Mouse (Mus musculus) neural tube, embryonic 13.5 days (tissue): Measurements from ENCODE around the gene Icam5. TPM values are rescaled to one million over a fixed set of nuclear protein-coding genes. Genes with fewer than 3 reads are reported as not detected.
"Not testable (repeated sequence)": the region's sequence is repeated elsewhere in the genome, so short reads cannot be mapped to it uniquely, and the experiment has no call there.

Experiments used
- ATAC-seq: fragments of 200-750 bp; cut with Nextera tagmentation; 2 replicates; pipeline ENCODE4 v1.8.0; 2017; ENCODE audit warnings: low read depth, mild to moderate bottlenecking, moderate TSS enrichment, moderate library complexity
- H3K27ac ChIP-seq: fragments of 300-500 bp; sonication (generic); replicated peaks from 2 replicates; pipeline ENCODE4 v1.5.1; 2015; ENCODE audit warnings: moderate library complexity, mild to moderate bottlenecking, inconsistent platforms
- H3K27me3 ChIP-seq: fragments of 300-500 bp; sonication (generic); 2 replicates; pipeline ENCODE4 v1.6.1; 2015; ENCODE audit warnings: mild to moderate bottlenecking, inconsistent platforms
- H3K36me3 ChIP-seq: fragments of 300-500 bp; sonication (generic); 2 replicates; pipeline ENCODE4 v1.6.1; 2015; ENCODE audit warnings: mild to moderate bottlenecking, inconsistent platforms
- H3K4me1 ChIP-seq: fragments of 300-500 bp; sonication (generic); replicated peaks from 2 replicates; pipeline ENCODE4 v1.6.1; 2015; ENCODE audit warnings: inconsistent platforms
- H3K4me2 ChIP-seq: fragments of 300-500 bp; sonication (generic); 2 replicates; pipeline ENCODE4 v1.6.1; 2015; ENCODE audit warnings: inconsistent platforms, mild to moderate bottlenecking, moderate library complexity
- H3K4me3 ChIP-seq: fragments of 300-500 bp; sonication (generic); 2 replicates; pipeline ENCODE4 v1.5.1; 2015; ENCODE audit warnings: mild to moderate bottlenecking, inconsistent platforms
- H3K9ac ChIP-seq: fragments of 300-500 bp; sonication (generic); 2 replicates; pipeline ENCODE4 v1.6.1; 2015; ENCODE audit warnings: moderate library complexity, mild to moderate bottlenecking, inconsistent platforms
- H3K9me3 ChIP-seq: fragments of 300-500 bp; sonication (generic); 2 replicates; pipeline ENCODE4 v1.6.1; 2016; ENCODE audit warnings: inconsistent platforms
- WGBS: fragments of 180-500 bp; shearing (Covaris S2); methylation state at CpG from one replicate; pipeline ENCODE4 v1.1.7; 2015; 5-methylcytosine and 5-hydroxymethylcytosine counted together
- polyA plus RNA-seq: library from polyadenylated mRNA; unstranded; fragments of >200 nt; fragmentation: Nextera tagmentation; extraction: Ambion mirVana; gene quantifications from 2 replicates; pipeline ENCODE4 v1.2.1, GENCODE M21; 2015

The Icam5 gene
- polyA plus RNA-seq, 1 experiment from 2014 or later = 0.68 TPM

DNA sequence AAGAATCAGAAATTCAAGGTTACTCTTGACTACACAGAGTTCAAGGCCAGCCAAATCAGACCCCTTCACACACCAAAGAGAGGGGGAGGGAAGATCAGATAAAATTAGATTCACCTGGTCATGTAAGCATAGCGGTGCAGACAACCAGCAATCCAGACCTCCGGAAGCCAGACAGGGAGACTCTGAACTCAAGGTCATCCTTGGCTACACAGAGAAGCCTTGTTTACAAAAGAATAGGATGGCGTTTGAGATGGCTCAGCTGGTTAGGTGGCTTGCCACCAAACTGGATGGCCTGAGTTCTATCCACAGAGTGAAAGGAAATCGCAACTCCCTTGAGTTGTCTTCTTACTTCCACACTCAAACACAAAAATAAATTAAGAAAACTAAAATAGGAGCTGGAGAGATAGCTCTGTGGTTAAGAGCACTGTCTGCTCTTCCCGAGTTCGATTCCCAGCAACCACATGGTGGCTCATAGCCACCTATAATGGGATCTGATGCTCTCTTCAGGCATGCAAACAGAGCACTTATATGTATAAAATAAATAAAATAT is 30.1 kb upstream of the Icam5 start:
- H3K9me3 ChIP-seq = no peaks in the 10 kb centered on the region
- no peak overlapping the region for H3K27ac ChIP-seq
- no peaks in the 10 kb centered on the region for H3K27me3 ChIP-seq
- H3K4me1 ChIP-seq = peaks cover 15% of the 10 kb centered on the region
- peak overlapping the region; percentile 69; the same call in 1 of the 2 replicates for H3K4me2 ChIP-seq
- H3K4me3 ChIP-seq = peak overlapping the region; percentile 77; the same call in 1 of the 2 replicates
- no peak for ATAC-seq
- H3K9ac ChIP-seq = no peak overlapping the region
- 75% methylated on average over 6 of the region's 6 CpGs for WGBS
- H3K36me3 ChIP-seq = peaks cover 23% of the 10 kb centered on the region

DNA sequence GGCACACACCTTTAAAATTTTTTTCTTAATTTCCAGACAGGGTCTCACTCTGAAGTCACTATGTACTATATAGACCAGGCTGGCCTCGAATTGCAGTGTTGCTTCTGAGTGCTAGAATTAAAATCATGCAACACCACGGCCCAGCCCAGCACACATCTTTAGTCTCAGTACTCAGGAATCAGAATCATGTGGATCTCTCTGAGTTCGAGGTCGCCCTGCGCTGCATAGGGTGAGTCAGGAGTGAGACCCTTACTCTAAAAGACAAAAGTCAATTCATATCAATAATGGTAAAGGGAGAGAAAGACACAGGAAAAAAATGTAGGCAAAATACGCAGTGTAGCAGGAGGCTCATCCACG is 29.6 kb upstream of the Icam5 start:
- 13% methylated on average over 7 of the region's 7 CpGs for WGBS
- no peaks in the 10 kb centered on the region for H3K27me3 ChIP-seq
- H3K4me3 ChIP-seq = peak overlapping the region; percentile 77
- peak; percentile 40 for ATAC-seq
- peaks cover 15% of the 10 kb centered on the region for H3K4me1 ChIP-seq
- no peaks in the 10 kb centered on the region for H3K9me3 ChIP-seq
- peak overlapping the region; percentile 84 for H3K9ac ChIP-seq
- peaks cover 28% of the 10 kb centered on the region for H3K36me3 ChIP-seq
- H3K4me2 ChIP-seq = peak overlapping the region; percentile 69
- H3K27ac ChIP-seq = peak overlapping the region; percentile 86

DNA sequence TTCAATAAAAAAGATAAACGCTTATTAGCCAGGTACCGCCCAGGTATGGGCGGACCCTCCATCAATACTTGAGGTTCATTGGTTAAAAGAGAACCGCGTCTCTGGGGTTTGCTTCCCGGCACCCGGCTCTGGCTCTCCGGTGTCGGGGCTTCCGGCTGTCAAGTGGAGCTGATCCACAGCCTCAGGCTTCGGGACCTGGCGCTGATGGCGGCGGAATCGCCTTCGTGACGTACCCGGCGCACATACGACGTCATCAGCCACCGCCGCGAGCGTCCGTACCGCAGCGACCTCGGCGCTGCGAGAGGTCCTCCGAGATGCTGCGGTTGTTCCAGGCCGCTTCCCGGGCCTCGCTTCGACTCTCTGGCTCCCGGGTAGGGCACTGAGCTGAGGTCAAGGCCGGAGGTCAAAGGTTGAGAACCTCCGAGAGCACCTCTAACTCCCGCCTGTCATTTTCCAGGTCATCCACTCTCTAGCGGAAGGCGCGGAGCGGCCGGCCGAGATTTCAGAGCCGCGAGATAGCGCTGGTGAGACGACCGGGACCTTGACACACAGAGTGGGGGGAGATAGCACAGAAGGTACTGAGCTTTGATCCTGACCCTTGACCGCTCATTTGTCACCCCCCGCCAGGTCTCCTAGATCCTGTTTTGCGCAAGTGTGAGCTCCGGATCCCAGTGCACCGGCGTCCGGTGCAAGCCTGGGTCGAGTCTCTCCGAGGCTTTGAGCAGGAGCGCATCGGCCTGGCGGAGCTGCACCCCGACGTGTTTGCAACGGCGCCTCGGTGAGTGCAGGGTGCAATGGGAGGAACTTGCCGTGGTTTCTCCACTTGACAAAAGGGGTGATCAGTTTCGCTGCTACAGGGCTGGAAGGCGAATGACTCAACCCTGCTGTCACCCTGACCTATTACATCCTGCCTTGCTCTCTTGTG is 29.0 kb upstream of the Icam5 start, which contains the start of gene Mrpl4:
Gene Mrpl4 (plus strand): TSS at position 112 of the 925 bp plus-strand sequence.
- H3K4me3 ChIP-seq = peak within 1 kb of the TSS; percentile 77
- peak within 1 kb of the TSS; percentile 86 for H3K27ac ChIP-seq
- no peaks in the 10 kb centered on the region for H3K27me3 ChIP-seq
- peaks cover 35% of the 10 kb centered on the region for H3K36me3 ChIP-seq
- H3K4me2 ChIP-seq = peak within 1 kb of the TSS; percentile 69
- H3K4me1 ChIP-seq = peaks cover 15% of the 10 kb centered on the region
- no peaks in the 10 kb centered on the region for H3K9me3 ChIP-seq
- peak within 1 kb of the TSS; percentile 84 for H3K9ac ChIP-seq
- WGBS = under 1% methylated on average over 72 of the region's 72 CpGs
- peak; percentile 93 for ATAC-seq

DNA sequence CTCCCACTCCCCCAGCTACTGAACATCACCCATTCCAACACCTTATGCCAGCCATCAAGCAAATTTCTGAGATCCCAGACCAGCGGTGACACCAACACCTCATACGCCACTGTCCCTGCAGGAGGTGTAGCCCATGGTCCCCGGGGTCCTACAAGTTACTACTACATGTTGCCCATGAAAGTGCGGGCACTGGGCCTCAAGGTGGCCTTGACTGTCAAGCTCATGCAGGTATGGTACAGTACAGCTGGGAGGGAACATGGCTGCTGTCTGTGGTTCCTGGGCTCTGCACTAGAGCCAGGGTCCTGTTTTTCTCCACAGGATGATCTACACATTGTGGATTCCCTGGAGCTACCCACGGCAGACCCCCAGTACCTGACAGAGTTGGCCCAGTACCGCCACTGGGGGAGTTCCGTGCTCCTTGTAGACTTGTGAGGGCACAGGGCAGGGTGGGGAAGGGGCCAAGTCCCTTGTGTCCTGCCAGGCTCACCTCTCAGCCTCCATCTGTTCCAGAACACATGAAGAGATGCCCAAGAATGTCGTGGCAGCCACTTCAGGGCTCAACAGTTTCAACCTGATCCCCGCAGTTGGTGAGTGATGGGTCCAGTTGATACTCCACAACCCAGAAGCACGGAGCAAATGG is 24.4 kb upstream of the Icam5 start:
- Histone ChIP-seq H3K27ac (no peak overlapping the region), H3K4me3 (no peak overlapping the region), H3K4me1 (peaks cover 15% of the 10 kb centered on the region), H3K36me3 (peaks cover 52% of the 10 kb centered on the region), H3K27me3 (peaks cover 5% of the 10 kb centered on the region), H3K4me2 (no peak overlapping the region), H3K9me3 (no peaks in the 10 kb centered on the region), H3K9ac (no peak overlapping the region)
- whole genome bisulfite sequencing = 96% methylated on average over 10 of the region's 10 CpGs
- ATAC-seq = no peak

DNA sequence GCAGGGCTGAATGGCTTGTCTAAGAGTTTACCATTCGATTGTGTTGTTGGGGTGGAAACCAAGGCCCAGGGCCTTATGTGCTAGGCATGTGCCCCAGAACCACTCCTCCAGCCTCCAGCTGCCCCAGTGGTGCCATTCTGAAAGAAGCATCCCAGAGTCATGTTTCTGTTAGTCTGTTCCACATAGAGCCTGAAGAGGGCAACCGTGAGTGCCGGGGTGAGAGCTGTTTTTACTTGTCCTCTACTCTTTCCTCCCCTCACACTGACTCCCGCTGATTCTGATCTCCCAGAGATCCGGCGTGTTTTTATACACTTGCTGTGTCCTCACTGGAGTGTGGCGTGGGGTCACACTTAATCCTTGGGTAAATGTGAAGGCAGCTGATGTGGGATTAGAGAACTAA is 23.9 kb upstream of the Icam5 start:
- no peak overlapping the region for H3K4me2 ChIP-seq
- peaks cover 15% of the 10 kb centered on the region for H3K4me1 ChIP-seq
- peaks cover 10% of the 10 kb centered on the region for H3K27me3 ChIP-seq
- no peaks in the 10 kb centered on the region for H3K9me3 ChIP-seq
- H3K4me3 ChIP-seq = no peak overlapping the region
- WGBS = 81% methylated on average over 7 of the region's 7 CpGs
- no peak overlapping the region for H3K27ac ChIP-seq
- no peak overlapping the region for H3K9ac ChIP-seq
- no peak for ATAC-seq
- H3K36me3 ChIP-seq = peaks cover 52% of the 10 kb centered on the region

DNA sequence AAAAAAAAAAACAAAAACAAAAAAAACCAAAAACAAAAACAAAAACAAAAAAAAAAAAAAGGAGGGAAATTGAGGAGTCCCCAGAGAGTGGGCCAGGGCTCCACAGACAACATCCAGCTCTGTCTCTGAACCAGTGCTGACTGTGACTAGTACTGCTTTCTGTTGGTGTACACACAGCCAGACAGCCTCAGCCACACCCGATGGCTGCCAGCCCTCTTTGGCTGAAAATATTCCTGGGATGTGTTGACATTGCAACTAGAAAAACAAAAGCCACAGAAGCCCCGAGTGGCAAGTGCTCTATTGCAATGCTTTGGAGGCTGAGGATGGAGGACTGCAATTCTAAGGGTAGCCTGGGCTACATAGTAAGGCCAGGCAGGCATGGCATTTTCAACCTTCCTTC is 21.5 kb upstream of the Icam5 start:
- Histone ChIP-seq H3K27ac (no peak overlapping the region), H3K36me3 (peaks cover 43% of the 10 kb centered on the region), H3K4me1 (peaks cover 3% of the 10 kb centered on the region), H3K9ac (no peak overlapping the region), H3K4me2 (no peak overlapping the region), H3K9me3 (no peaks in the 10 kb centered on the region), H3K27me3 (peaks cover 34% of the 10 kb centered on the region), H3K4me3 (no peak overlapping the region)
- WGBS = 83% methylated on average over 2 of the region's 2 CpGs
- ATAC-seq = no peak

DNA sequence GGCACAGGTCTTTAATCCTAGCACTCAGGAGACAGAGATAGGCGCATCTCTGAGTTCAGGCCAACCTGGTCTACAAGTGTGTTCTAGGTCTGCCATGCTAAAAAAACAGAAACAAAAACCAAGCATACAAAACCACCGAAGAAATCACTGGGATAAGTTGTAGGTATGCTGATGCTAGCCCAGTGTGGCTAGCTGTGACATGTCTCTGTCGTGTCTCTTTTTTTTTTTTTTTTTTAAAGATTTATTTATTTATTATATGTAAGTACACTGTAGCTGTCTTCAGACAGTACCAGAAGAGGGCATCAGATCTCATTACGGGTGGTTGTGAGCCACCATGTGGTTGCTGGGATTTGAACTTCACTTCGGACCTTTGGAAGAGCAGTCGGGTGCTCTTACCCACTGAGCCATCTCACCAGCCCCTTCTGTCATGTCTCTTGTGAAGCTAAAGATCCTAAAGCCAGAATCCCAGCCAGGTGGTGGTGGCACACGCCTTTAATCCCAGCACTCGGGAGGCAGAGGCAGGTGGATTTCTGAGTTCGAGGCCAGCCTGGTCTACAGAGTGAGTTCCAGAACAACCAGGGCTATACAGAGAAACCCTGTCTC is 20.8 kb upstream of the Icam5 start:
- Histone ChIP-seq H3K36me3 (peaks cover 36% of the 10 kb centered on the region), H3K27me3 (peaks cover 41% of the 10 kb centered on the region)
- not testable (repeated sequence) for H3K4me1 ChIP-seq, H3K27ac ChIP-seq, ATAC-seq, H3K4me3 ChIP-seq, H3K4me2 ChIP-seq, H3K9ac ChIP-seq, H3K9me3 ChIP-seq
- WGBS = 69% methylated on average over 9 of the region's 9 CpGs

DNA sequence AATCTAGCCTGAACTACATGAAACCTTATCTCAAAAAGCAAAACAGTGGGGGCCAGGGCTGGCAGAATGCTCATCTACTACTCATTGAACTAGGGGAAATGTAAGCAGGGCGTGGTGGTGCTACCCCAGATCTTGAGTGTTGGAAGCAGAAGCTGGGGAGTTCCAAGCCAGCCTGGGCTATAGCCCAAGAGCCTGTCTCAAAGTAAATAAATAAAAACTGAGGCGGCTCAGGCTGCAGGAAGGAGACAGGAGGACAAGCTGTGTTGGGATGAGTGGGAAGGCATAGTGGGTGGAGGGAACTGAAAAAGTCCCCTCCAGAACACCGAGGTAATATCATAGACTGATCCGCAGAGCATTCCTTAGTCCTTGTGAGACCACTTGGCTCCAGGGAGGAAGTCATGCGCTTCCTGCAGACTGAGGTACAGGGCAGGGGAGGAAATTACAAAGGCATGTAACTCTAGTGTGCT is 20.0 kb upstream of the Icam5 start:
- peaks cover 10% of the 10 kb centered on the region for H3K4me1 ChIP-seq
- no peak overlapping the region for H3K4me2 ChIP-seq
- no peak for ATAC-seq
- H3K27me3 ChIP-seq = peaks cover 49% of the 10 kb centered on the region
- H3K9ac ChIP-seq = no peak overlapping the region
- 73% methylated on average over 5 of the region's 5 CpGs for WGBS
- no peak overlapping the region for H3K27ac ChIP-seq
- no peaks in the 10 kb centered on the region for H3K9me3 ChIP-seq
- H3K4me3 ChIP-seq = no peak overlapping the region
- peaks cover 28% of the 10 kb centered on the region for H3K36me3 ChIP-seq

DNA sequence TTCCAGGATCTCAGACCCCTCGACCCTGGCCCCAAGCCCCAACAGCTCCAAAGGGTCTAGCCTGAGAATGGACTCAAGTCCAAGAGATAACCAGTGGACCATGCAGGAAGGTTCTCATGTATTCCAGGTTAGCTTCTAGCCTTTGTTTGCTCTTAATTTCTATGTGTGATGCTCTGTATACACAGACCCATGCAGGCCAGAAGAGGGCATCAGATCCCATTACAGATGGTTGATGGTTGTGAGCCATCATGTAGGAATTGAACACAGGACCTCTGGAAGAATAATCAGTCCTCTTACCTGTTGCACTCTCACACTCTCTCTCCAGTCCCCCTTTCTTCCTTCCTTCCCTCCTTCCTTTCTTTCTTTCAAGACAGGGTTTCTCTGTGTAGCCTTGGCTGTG is 19.5 kb upstream of the Icam5 start:
- peaks cover 10% of the 10 kb centered on the region for H3K4me1 ChIP-seq
- H3K4me2 ChIP-seq = no peak overlapping the region
- peaks cover 54% of the 10 kb centered on the region for H3K27me3 ChIP-seq
- H3K9ac ChIP-seq = no peak overlapping the region
- WGBS = 54% methylated on average over 1 of the region's 1 CpGs
- no peaks in the 10 kb centered on the region for H3K9me3 ChIP-seq
- peaks cover 23% of the 10 kb centered on the region for H3K36me3 ChIP-seq
- H3K4me3 ChIP-seq = no peak overlapping the region
- H3K27ac ChIP-seq = no peak overlapping the region
- ATAC-seq = no peak

DNA sequence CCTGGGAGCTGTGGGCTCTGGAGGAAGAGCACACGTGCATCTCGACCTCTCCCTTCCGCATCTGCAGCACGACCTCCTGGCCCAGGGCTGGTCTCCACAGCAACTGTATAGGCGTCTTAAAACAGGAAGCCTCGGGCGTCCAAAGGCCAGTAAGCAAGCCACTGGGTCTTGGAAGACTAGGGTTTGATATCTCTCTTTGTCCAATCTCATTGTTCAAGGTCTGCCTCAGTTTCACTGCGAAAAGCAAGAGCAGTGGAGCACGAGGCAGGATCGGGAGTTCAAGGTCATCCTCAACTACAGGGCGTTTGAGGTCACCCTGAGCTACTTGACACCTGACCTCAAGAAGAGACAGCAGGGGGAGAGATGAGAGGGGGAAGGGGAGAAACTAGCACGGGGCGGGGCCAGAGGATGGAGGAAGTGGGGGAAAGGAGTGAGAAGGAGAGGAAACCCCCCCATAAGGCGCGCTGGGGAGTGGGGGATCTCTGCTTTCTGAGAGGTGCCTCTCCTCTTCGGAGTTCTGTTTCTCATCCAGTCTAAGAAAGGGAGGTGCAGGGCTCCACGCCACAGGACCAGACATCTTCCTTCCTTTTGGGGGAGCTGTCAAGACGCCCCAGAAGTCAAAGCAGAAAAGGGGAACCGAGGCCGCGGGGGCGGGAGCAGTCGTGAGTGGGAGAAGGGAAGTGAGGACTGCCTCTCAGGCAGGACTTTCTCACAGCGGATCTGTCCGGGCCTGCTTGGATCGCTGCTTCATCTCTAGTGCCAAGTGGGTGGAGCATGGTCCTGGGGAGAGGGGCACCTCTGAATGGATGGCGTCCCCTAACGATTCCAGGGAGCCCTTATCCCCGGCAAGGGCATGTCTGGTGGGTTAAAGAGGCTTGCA is 16.9 kb upstream of the Icam5 start:
- 1% methylated on average over 28 of the region's 29 CpGs for WGBS
- H3K27ac ChIP-seq = no peak overlapping the region
- H3K9ac ChIP-seq = no peak overlapping the region
- 0 out of 2 replicates have a peak, but pooled peaks have one; percentile 37 for ATAC-seq
- H3K27me3 ChIP-seq = peaks cover 76% of the 10 kb centered on the region
- H3K36me3 ChIP-seq = no peaks in the 10 kb centered on the region
- H3K4me2 ChIP-seq = peak overlapping the region; percentile 47
- peaks cover 10% of the 10 kb centered on the region for H3K4me1 ChIP-seq
- no peaks in the 10 kb centered on the region for H3K9me3 ChIP-seq
- peak overlapping the region; percentile 25 for H3K4me3 ChIP-seq

DNA sequence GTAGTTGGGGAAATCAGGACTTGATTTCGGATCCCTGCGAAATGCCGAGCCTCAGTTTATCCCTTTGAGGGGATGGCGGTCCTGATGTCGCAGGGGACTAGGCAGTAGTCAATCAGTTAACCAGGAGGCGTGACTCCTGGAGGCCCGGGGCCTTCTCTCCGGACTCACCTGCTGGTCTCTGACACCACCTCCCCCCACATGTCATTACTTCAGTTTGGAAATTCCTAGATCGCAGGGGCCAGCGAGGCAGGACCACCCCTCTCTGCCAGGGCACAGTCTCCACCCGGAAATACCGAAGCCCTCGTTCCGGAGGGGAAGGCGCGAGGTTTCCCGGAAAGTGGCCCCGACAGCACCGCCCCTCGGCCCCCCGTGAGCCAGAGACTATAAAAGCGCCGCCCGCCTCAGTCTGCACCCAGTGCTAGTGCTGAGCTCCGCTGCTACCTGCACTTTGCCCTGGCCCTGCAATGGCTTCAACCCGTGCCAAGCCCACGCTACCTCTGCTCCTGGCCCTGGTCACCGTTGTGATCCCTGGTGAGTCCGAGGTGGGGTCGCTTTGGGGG is 16.2 kb upstream of the Icam5 start, which contains the start of gene Icam1:
Gene Icam1 (plus strand): TSS at position 415 of the 560 bp plus-strand sequence.
- Histone ChIP-seq H3K4me3 (peak within 1 kb of the TSS; percentile 25), H3K9ac (0 out of 2 replicates have a peak within 1 kb of the TSS, but pooled peaks have one; percentile 13), H3K4me1 (peaks cover 10% of the 10 kb centered on the region), H3K9me3 (no peaks in the 10 kb centered on the region), H3K27ac (no peak within 1 kb of the TSS), H3K36me3 (no peaks in the 10 kb centered on the region), H3K4me2 (peak within 1 kb of the TSS; percentile 47), H3K27me3 (peaks cover 76% of the 10 kb centered on the region)
- no peak for ATAC-seq
- under 1% methylated on average over 30 of the region's 30 CpGs for WGBS
